Mouse (Mus musculus): ENCODE measurements at regions not wholly inside any gene's neighbourhood (a gene's known extent, or its start where the extent isn't known, plus 50 kb on each side); places are given as distances from the start of the nearest gene placed in this dataset.

- TF ChIP-seq CTCF (IDR thresholded peaks at IDR 0.05; ENCODE audit: low read depth, low read length): no peak
- TF ChIP-seq POLR2A (IDR thresholded peaks at IDR 0.05; ENCODE audit: borderline replicate concordance, low read depth, low read length): no peak
These were observed 158.7 kb upstream of the Bet1 start for GRCm38 (mm10) chr6:4245265-4246112.
